Mouse (Mus musculus) kidney, postnatal 36 days (tissue): ENCODE measurements around the gene Lmnb2.

Experiments used
- DNase-seq, 2 experiments: peaks; one replicate each; pipeline ENCODE4 v3.0.0; 2021 to 2022; ENCODE audit warnings: mixed read lengths in 2 of 2

Lmnb2 gene

GRCm38 (mm10) chr10:80929299-80930226 lies 11.5 kb upstream of the Lmnb2 start, which contains the start of gene Gadd45b:
TSS of gene Gadd45b (plus strand) at chr10:80930073.
- peak; percentile 99 for DNase-seq

- DNase-seq: peak; percentile 90 to 95
These were observed 10.7 kb upstream of the Lmnb2 start for GRCm38 (mm10) chr10:80928586-80929298.

- no peak for DNase-seq
These were observed 7.4 kb upstream of the Lmnb2 start for GRCm38 (mm10) chr10:80925472-80925871.

GRCm38 (mm10) chr10:80921923-80922322 lies 3.9 kb upstream of the Lmnb2 start:
- peak; percentile 55 to 69 for DNase-seq

- peak; percentile 59 to 72 for DNase-seq
These were observed 688 bp downstream of the Lmnb2 start for GRCm38 (mm10) chr10:80917336-80917778.

GRCm38 (mm10) chr10:80915736-80916135 lies 2.3 kb downstream of the Lmnb2 start:
- DNase-seq: no peak

- DNase-seq: no peak
These were observed 2.8 kb downstream of the Lmnb2 start for GRCm38 (mm10) chr10:80915260-80915659.

- DNase-seq: peak; percentile 39 to 46
These were observed 3.8 kb downstream of the Lmnb2 start for GRCm38 (mm10) chr10:80914253-80914656.

GRCm38 (mm10) chr10:80913364-80914011 lies 4.6 kb downstream of the Lmnb2 start:
- DNase-seq: no peak

GRCm38 (mm10) chr10:80911891-80912290 lies 6.2 kb downstream of the Lmnb2 start:
- DNase-seq: no peak

- DNase-seq: no peak
These were observed 6.7 kb downstream of the Lmnb2 start for GRCm38 (mm10) chr10:80911354-80911753.

GRCm38 (mm10) chr10:80909375-80910162 lies 8.5 kb downstream of the Lmnb2 start:
- DNase-seq: no peak

GRCm38 (mm10) chr10:80904709-80905108 lies 13.3 kb downstream of the Lmnb2 start:
- no peak for DNase-seq

- no peak for DNase-seq
These were observed 13.9 kb downstream of the Lmnb2 start for GRCm38 (mm10) chr10:80904004-80904693.

GRCm38 (mm10) chr10:80903282-80903681 lies 14.8 kb downstream of the Lmnb2 start:
- no peak for DNase-seq

- no peak for DNase-seq
These were observed 15.6 kb downstream of the Lmnb2 start for GRCm38 (mm10) chr10:80902273-80902940.

GRCm38 (mm10) chr10:80901409-80902272 lies 16.4 kb downstream of the Lmnb2 start:
- DNase-seq: peak in 1 of 2 experiments; percentile 21

- DNase-seq: peak; percentile 98 to 100
These were observed 17.5 kb downstream of the Lmnb2 start, which contains the start of gene Timm13 for GRCm38 (mm10) chr10:80900318-80901247. TSS of gene Timm13 (minus strand) at chr10:80900969.
